Mouse (Mus musculus) embryonic stem cell, embryonic (primary cell): ENCODE data around the gene Dnase1.

Experiments used
- CTCF ChIA-PET, 4 experiments: fragments of 300-600 bp in 2 of 4; fragments of 350-600 bp in 2 of 4; sonication (Branson Sonifier 250); formaldehyde crosslinking; loops; one replicate each; lab custom pipeline; 2022; ENCODE audit warnings: inconsistent platforms in 2 of 4; lab: Charles Lee
- POLR2A ChIA-PET, 4 experiments: fragments of 300-600 bp in 2 of 4; fragments of 350-600 bp in 2 of 4; sonication (Branson Sonifier 250); formaldehyde crosslinking; loops; one replicate each; lab custom pipeline; 2022; ENCODE audit warnings: antibody characterized with exemption in 4 of 4, inconsistent platforms in 1 of 4; lab: Charles Lee

The Dnase1 gene

DNA sequence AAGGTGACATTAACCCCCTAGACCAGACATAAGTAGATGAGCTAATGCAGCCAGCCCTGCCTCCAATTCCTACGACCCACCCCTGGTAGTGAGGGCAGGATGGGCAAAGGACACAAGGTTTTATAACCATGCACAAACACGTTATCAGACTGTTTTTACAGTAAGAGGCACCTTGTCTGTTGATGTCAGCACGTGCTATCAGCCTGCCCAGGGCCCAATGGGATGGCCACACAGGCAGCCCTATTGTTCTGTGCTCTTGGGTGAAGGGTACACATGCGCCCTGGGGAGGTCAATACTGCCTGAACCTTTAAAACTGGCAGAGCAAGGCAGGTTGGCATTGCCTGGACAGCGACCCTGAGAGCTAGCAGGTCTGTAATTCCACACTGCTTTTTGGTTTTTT lies at the start of gene Dnase1:
TSS of gene Dnase1 (plus strand) at position 136 of the 400 bp plus-strand sequence.
- ChIA-PET CTCF (interaction anchor here in 1 of 4 experiments (0.6 to 1.3 kb wide), 2 partner anchors 16 to 128 kb away, joined by 3 read pairs; partner anchors contain the start of genes 1700037C18Rik and Cluap1), POLR2A (interaction anchor here in 2 of 4 experiments (0.9 to 4.7 kb wide), 6 partner anchors 9 to 40 kb away, joined by 3 to 21 read pairs (median 5); partner anchors contain the start of gene Slx4 (in 1 of the 2))

GRCm38 (mm10) chr16:3988410-3988809 lies 48.3 kb upstream of the Dnase1 start:
- POLR2A ChIA-PET = interaction anchor here in 2 of 4 experiments (1.1 to 2.4 kb wide), 4 partner anchors 10 to 15 kb away, joined by 3 to 13 read pairs (median 8); partner anchors contain the start of genes Nlrc3 (in 2 of the 2) and Slx4 (in 1 of the 2)
- CTCF ChIA-PET = interaction anchor here in 1 of 4 experiments (1.0 kb wide), 1 partner anchor 244 kb away, joined by 3 read pairs; no protein-coding TSS in a partner anchor

GRCm38 (mm10) chr16:4003489-4004398 lies 33.0 kb upstream of the Dnase1 start, which contains the start of gene Slx4:
Gene Slx4 (minus strand): TSS chr16:4003770.
- CTCF ChIA-PET = interaction anchor here (0.6 to 2.0 kb wide), 18 partner anchors 10 to 583 kb away, joined by 3 to 10 read pairs (median 4); partner anchors contain the start of genes 1700037C18Rik (in 2 of the 4), Cluap1 (in 2 of the 4), Gm20695 (in 1 of the 4) and Naa60 (in 1 of the 4)
- POLR2A ChIA-PET = interaction anchor here (0.6 to 2.3 kb wide), 98 partner anchors 9 to 874 kb away, joined by 3 to 22 read pairs (median 4); partner anchors contain the start of genes 1700037C18Rik (in 4 of the 4), Cluap1 (in 4 of the 4), Nlrc3 (in 3 of the 4) and Zfp263 (in 3 of the 4)

DNA sequence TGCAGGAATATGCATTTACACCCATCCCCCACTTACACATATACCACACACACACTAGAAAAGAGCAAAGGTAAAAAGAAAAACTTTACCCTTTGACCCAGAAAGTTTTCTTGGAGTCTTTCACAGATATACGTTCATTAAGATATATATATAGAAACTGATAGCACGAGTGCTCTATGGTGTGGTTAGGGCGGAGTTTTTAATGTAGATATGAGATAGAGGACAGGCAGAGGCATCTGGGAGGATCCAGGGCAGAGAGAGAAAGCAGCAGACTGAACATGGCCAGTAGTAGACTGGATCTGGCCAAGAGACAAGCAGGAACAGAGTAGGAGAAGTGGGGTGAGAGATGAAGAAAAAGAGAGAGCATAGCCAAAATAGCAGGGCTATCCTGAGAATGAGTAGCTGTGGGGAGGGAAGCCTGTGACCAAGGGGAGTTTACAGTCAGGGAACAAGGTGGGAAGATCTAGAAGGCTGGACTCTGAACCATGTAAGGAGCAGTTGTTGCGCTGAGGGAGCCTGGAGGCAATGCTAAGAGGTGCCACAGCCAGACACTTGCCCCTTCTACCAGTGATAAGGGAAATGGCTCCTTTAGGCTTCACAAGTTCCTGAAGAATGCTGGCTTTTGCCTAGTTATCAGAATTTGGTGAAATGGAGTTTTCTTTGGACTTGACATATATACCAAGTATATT lies 23.7 kb upstream of the Dnase1 start:
- CTCF ChIA-PET = no interaction called here
- POLR2A ChIA-PET = interaction anchor here in 2 of 4 experiments (0.6 to 2.0 kb wide), 10 partner anchors 9 to 269 kb away, joined by 3 to 9 read pairs (median 4); partner anchors contain the start of genes Slx4 (in 2 of the 2), Crebbp (in 1 of the 2), Trap1 (in 1 of the 2) and Zfp263 (in 1 of the 2)

DNA sequence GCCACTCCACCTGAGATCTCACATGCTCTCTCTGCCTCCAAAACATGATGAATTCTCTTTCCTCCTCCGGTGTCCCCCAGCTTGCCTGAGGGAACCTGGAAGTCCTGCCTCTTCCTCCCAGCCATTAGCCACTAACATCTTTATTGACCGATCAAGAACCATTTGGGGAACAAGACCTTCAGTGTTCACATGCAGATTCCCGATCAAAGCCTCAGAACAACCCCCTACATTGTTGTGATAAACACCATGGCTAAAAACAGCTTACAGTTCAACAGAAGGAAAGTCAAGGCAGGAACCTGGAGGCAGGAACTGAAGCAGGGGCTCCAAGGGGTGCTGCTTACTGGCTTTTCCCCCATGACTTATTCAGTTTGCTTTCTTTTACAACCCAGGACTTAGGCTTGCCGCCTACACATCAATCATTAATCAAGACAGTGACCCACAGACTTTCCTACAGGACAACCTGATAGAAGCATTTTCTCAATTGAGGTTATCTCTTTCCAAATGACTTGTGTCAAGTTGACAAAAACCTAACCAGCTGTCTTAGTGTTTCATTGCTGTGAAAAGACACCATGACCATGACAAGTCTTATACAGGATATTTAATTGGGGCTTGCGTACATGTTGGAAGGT lies 22.6 kb upstream of the Dnase1 start:
- ChIA-PET CTCF (interaction anchor here in 3 of 4 experiments (0.6 to 1.0 kb wide), 3 partner anchors 10 to 653 kb away, joined by 3 to 4 read pairs (median 3); partner anchors contain the start of gene Slx4 (in 1 of the 3)), POLR2A (interaction anchor here (0.6 to 2.0 kb wide), 16 partner anchors 10 to 682 kb away, joined by 3 to 9 read pairs (median 4); partner anchors contain the start of genes Slx4 (in 3 of the 4), Trap1 (in 2 of the 4), Zfp597 (in 2 of the 4) and Crebbp (in 1 of the 4))

DNA sequence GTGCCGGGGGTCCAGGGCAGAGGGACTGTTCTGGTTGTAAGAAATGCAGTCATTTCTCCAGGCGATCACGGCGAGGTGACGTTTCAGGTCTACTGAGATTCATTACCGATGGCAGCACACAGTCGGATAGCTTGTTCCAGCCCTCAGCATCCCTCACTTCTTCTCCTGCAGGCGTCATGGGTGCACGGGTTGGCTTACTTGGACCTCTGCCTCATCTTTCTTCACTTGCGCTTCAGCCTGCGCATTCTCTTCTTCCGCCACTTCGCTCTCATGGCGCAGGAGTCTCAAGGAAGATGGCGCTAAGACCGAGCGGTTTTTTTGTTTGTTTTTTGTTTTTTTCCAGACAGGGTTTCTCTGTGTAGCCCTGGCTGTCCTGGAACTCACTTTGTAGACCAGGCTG lies 20.0 kb upstream of the Dnase1 start:
- CTCF ChIA-PET = interaction anchor here in 1 of 4 experiments (0.7 kb wide), 1 partner anchor 40 kb away, joined by 3 read pairs; no protein-coding TSS in a partner anchor
- POLR2A ChIA-PET = interaction anchor here (0.6 to 2.1 kb wide), 8 partner anchors 13 to 525 kb away, joined by 3 to 12 read pairs (median 3); partner anchors contain the start of genes Slx4 (in 3 of the 4) and Srl (in 1 of the 4)

GRCm38 (mm10) chr16:4017466-4017865 lies 19.3 kb upstream of the Dnase1 start:
- CTCF ChIA-PET = interaction anchor here in 1 of 4 experiments (0.6 kb wide), 1 partner anchor 13 kb away, joined by 4 read pairs; no protein-coding TSS in a partner anchor
- POLR2A ChIA-PET = interaction anchor here in 3 of 4 experiments (0.6 to 2.1 kb wide), 8 partner anchors 9 to 183 kb away, joined by 3 to 12 read pairs (median 4); partner anchors contain the start of gene Slx4 (in 1 of the 3)

DNA sequence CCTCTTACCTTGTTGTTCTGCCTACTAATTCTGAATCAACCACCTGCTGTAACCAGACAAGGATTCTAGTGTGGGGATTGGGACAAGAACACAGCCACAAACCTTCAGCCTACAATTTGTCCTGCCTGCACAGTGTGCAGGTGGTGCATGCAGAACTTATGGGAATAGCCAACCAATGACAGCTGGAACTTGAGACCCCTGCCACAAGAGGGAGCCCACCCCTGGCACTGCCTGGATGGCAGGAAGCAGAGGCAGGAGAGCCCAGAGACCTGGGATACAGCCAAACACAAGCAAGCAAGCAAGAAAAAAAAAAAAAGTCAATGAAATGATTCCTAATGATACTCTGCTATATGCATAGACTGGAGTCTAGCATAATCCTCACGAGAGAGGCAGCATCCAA lies 15.5 kb upstream of the Dnase1 start:
- POLR2A ChIA-PET = interaction anchor here (0.7 to 2.0 kb wide), 9 partner anchors 9 to 272 kb away, joined by 3 to 12 read pairs (median 4); partner anchors contain the start of genes Nlrc3 (in 1 of the 4), Slx4 (in 1 of the 4) and Trap1 (in 1 of the 4)

GRCm38 (mm10) chr16:4022719-4023118 lies 14.0 kb upstream of the Dnase1 start:
- ChIA-PET POLR2A (interaction anchor here (0.6 to 2.0 kb wide), 10 partner anchors 8 to 271 kb away, joined by 3 to 12 read pairs (median 4); partner anchors contain the start of genes Slx4 (in 2 of the 4), Gm20695 (in 1 of the 4), Trap1 (in 1 of the 4) and Zfp597 (in 1 of the 4)), CTCF (interaction anchor here in 2 of 4 experiments (0.8 to 1.5 kb wide), 4 partner anchors 13 to 262 kb away, joined by 3 to 4 read pairs (median 3); partner anchors contain the start of gene Slx4 (in 1 of the 2))

More for the DNA sequence above, 15.5 kb upstream of the Dnase1 start:
- CTCF ChIA-PET = interaction anchor here (0.6 to 0.7 kb wide), 9 partner anchors 9 to 202 kb away, joined by 3 to 5 read pairs (median 3); no protein-coding TSS in a partner anchor

- ChIA-PET CTCF (no interaction called here), POLR2A (interaction anchor here in 1 of 4 experiments (0.8 to 5.1 kb wide), 3 partner anchors 9 to 56 kb away, joined by 3 to 21 read pairs (median 4); partner anchors contain the start of gene Dnase1)
Measured at GRCm38 (mm10) chr16:4026672-4027071, 10.1 kb upstream of the Dnase1 start.

DNA sequence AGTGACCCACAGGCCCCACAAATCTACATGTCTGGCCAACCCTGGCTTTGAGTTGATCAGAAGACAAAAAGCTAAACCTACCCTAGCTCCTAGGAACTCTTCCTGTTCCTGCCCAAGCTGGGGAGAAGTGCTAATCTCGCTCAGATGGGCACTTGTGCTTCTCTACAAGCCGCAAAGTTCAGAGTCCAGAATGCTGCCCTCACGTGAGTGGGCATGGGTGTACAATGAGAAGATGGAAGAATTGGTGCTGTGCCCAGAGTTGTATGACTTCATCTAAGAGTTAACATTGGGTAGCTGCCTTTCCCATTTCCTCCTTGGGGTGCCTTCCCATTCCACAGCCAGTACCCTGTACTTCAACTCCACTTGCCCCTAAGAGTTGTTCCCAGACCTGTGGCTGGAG lies 9.5 kb upstream of the Dnase1 start:
- CTCF ChIA-PET = no interaction called here
- POLR2A ChIA-PET = interaction anchor here in 1 of 4 experiments (0.8 to 5.1 kb wide), 3 partner anchors 10 to 57 kb away, joined by 3 to 21 read pairs (median 4); partner anchors contain the start of gene Dnase1

- POLR2A ChIA-PET = interaction anchor here in 2 of 4 experiments (1.0 to 5.1 kb wide), 12 partner anchors 8 to 286 kb away, joined by 3 to 21 read pairs (median 4); partner anchors contain the start of genes Dnase1 (in 1 of the 2), Gm20695 (in 1 of the 2), Nlrc3 (in 1 of the 2) and Slx4 (in 1 of the 2)
Measured at GRCm38 (mm10) chr16:4029371-4029841, 7.3 kb upstream of the Dnase1 start.

GRCm38 (mm10) chr16:4030501-4030900 lies 6.2 kb upstream of the Dnase1 start:
- ChIA-PET CTCF (interaction anchor here in 1 of 4 experiments (0.5 to 0.7 kb wide), 4 partner anchors 9 to 27 kb away, joined by 3 to 4 read pairs (median 4); no protein-coding TSS in a partner anchor), POLR2A (interaction anchor here (0.6 to 5.1 kb wide), 24 partner anchors 7 to 236 kb away, joined by 3 to 21 read pairs (median 4); partner anchors contain the start of genes Slx4 (in 2 of the 4), Dnase1 (in 1 of the 4), Gm20695 (in 1 of the 4) and Naa60 (in 1 of the 4))

More at GRCm38 (mm10) chr16:4029371-4029841, 7.3 kb upstream of the Dnase1 start:
- CTCF ChIA-PET = no interaction called here

GRCm38 (mm10) chr16:4031441-4032274 lies 5.1 kb upstream of the Dnase1 start:
- CTCF ChIA-PET = interaction anchor here in 2 of 4 experiments (0.6 to 0.9 kb wide), 2 partner anchors 27 to 325 kb away, joined by 3 read pairs; no protein-coding TSS in a partner anchor
- POLR2A ChIA-PET = interaction anchor here in 3 of 4 experiments (0.5 to 2.1 kb wide), 12 partner anchors 10 to 267 kb away, joined by 3 to 8 read pairs (median 4); partner anchors contain the start of genes Slx4 (in 2 of the 3), Gm20695 (in 1 of the 3) and Zfp597 (in 1 of the 3)
